Mouse (Mus musculus): ENCODE measurements around the gene Sufu. TPM values are rescaled to one million over a fixed set of nuclear protein-coding genes. Genes with fewer than 3 reads are reported as not detected.

Gene Sufu
- total RNA-seq, 2 experiments from 2014 or later = 4.6 to 5.1 TPM

- peak; percentile 48 to 58 for DNase-seq
- intact Hi-C loops (cut with DNase I) = no loop called here
These were observed 128.1 kb downstream of the Sufu start for GRCm38 (mm10) chr19:46524601-46525321.

GRCm38 (mm10) chr19:46525691-46526631, 129.3 kb downstream of the Sufu start:
- no peak for DNase-seq
- intact Hi-C loops (cut with DNase I) = no loop called here

- no peak for DNase-seq
- intact Hi-C loops (cut with DNase I) = no loop called here
These were observed 131.2 kb downstream of the Sufu start for GRCm38 (mm10) chr19:46527632-46528528.

GRCm38 (mm10) chr19:46528529-46529213, 132.0 kb downstream of the Sufu start:
- peak in 1 of 2 experiments; percentile 46 for DNase-seq
- intact Hi-C loops (cut with DNase I) = no loop called here

GRCm38 (mm10) chr19:46529601-46530448, 133.1 kb downstream of the Sufu start:
- no peak for DNase-seq
- intact Hi-C loops (cut with DNase I) = no loop called here

- no peak for DNase-seq
- intact Hi-C loops (cut with DNase I) = no loop called here
These were observed 133.8 kb downstream of the Sufu start for GRCm38 (mm10) chr19:46530449-46530990.

GRCm38 (mm10) chr19:46531071-46532030, 134.7 kb downstream of the Sufu start:
- no peak for DNase-seq
- intact Hi-C loops (cut with DNase I) = no loop called here

- intact Hi-C loops (cut with DNase I) = no loop called here
These were observed 135.5 kb downstream of the Sufu start for GRCm38 (mm10) chr19:46532031-46532688.

GRCm38 (mm10) chr19:46533066-46533465, 136.4 kb downstream of the Sufu start:
- intact Hi-C loops (cut with DNase I) = no loop called here
- DNase-seq = no peak

More at GRCm38 (mm10) chr19:46532031-46532688, 135.5 kb downstream of the Sufu start:
- DNase-seq = no peak

- intact Hi-C loops (cut with DNase I) = no loop called here
- no peak for DNase-seq
These were observed 136.8 kb downstream of the Sufu start for GRCm38 (mm10) chr19:46533525-46533924.

GRCm38 (mm10) chr19:46534542-46535098, 137.9 kb downstream of the Sufu start:
- no peak for DNase-seq
- intact Hi-C loops (cut with DNase I) = no loop called here

- no peak for DNase-seq
These were observed 140.7 kb downstream of the Sufu start for GRCm38 (mm10) chr19:46537357-46537756.

GRCm38 (mm10) chr19:46538213-46538612, 141.5 kb downstream of the Sufu start:
- no peak for DNase-seq
- intact Hi-C loops (cut with DNase I) = no loop called here

More at GRCm38 (mm10) chr19:46537357-46537756, 140.7 kb downstream of the Sufu start:
- intact Hi-C loops (cut with DNase I) = no loop called here

Data from gastrocnemius, postnatal 36 days (tissue).